Mouse (Mus musculus): Measurements from ENCODE around the gene Lamc3. TPM values are rescaled to one million over a fixed set of nuclear protein-coding genes. Genes with fewer than 3 reads are reported as not detected.
A peak's percentile ranks its signal among the peaks of the same experiment; 100 is the strongest.
"Not testable (repeated sequence)": the region's sequence is repeated elsewhere in the genome, so short reads cannot be mapped to it uniquely, and the experiment has no call there.

Gene Lamc3
- polyA plus RNA-seq, 1 experiment from 2014 or later: 0.60 TPM

GRCm38 (mm10) chr2:31912575-31912974, 25.5 kb downstream of the Lamc3 start:
- no peak overlapping the region for H3K4me2 ChIP-seq (replicated peaks)
- no peaks in the 10 kb centered on the region for H3K27me3 ChIP-seq (replicated peaks)
- H3K4me1 ChIP-seq (replicated peaks): 0 out of 2 replicates have a peak, but pooled peaks cover 2% of the 10 kb centered on the region
- no peak for ATAC-seq
- 74% methylated on average over 4 of the region's 4 CpGs for WGBS
- no peak overlapping the region for H3K9ac ChIP-seq
- no peaks in the 10 kb centered on the region for H3K9me3 ChIP-seq
- no peaks in the 10 kb centered on the region for H3K36me3 ChIP-seq
- H3K27ac ChIP-seq: no peak overlapping the region
- no peak overlapping the region for H3K4me3 ChIP-seq (replicated peaks)

DNA sequence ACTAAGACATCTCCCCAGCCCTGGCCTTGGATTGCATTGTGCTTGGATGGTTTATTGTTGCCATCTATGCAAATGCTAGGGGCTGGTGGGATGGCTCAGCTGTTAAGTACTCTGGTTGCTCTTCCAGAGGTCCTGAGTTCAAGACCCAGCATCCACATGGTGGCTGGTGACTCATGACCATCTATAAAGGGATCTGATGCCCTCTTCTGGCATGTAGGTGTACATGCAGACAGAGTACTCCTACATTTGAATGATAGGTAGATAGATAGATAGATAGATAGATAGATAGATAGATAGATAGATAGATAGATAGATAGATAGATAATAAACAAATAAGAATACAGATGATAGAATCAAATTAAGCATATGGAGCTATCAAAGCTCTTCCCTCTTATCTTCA, 27.1 kb downstream of the Lamc3 start:
- H3K9ac ChIP-seq; H3K4me3 ChIP-seq (replicated peaks); ATAC-seq; H3K4me2 ChIP-seq (replicated peaks); H3K4me1 ChIP-seq (replicated peaks); H3K27ac ChIP-seq; H3K36me3 ChIP-seq; H3K27me3 ChIP-seq (replicated peaks); H3K9me3 ChIP-seq: not testable (repeated sequence)

DNA sequence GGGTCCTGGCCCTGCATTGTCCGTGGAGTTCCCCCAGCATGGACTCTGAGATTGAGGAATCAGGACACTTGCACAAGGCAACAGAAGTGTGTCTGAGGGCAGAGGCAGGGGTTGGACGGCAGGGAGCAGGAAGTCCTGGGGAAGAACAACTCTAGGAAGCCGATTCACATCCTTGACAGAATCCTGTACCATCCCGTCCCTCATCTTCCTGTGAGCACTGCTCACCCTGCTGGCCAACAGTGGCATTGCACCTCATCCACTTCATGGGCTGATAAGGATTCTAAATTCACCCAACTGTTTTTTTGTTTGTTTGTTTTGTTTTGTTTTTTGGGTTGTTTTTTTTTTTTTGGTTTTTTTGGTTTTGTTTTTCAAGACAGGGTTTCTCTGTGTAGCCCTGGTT, 28.0 kb downstream of the Lamc3 start:
- no peaks in the 10 kb centered on the region; the same call in 1 of the 2 replicates for H3K27me3 ChIP-seq (replicated peaks)
- no peaks in the 10 kb centered on the region for H3K36me3 ChIP-seq
- 0 out of 2 replicates have a peak, but pooled peaks have one; percentile 47 for ATAC-seq
- H3K9ac ChIP-seq: no peak overlapping the region
- no peak overlapping the region for H3K4me3 ChIP-seq (replicated peaks)
- H3K9me3 ChIP-seq: no peaks in the 10 kb centered on the region
- no peak overlapping the region for H3K4me2 ChIP-seq (replicated peaks)
- no peak overlapping the region for H3K27ac ChIP-seq
- 0 out of 2 replicates have a peak, but pooled peaks cover 2% of the 10 kb centered on the region for H3K4me1 ChIP-seq (replicated peaks)
- WGBS: 24% methylated on average over 4 of the region's 4 CpGs

- no peaks in the 10 kb centered on the region for H3K9me3 ChIP-seq
- no peak overlapping the region for H3K4me2 ChIP-seq (replicated peaks)
- H3K27me3 ChIP-seq (replicated peaks): no peaks in the 10 kb centered on the region; the same call in 1 of the 2 replicates
- no peak overlapping the region for H3K4me3 ChIP-seq (replicated peaks)
- WGBS: 22% methylated on average over 4 of the region's 4 CpGs
- no peak overlapping the region for H3K27ac ChIP-seq
- no peaks in the 10 kb centered on the region for H3K36me3 ChIP-seq
- no peak for ATAC-seq
- no peak overlapping the region for H3K9ac ChIP-seq
- 0 out of 2 replicates have a peak, but pooled peaks cover 2% of the 10 kb centered on the region for H3K4me1 ChIP-seq (replicated peaks)
These were observed 30.5 kb downstream of the Lamc3 start for GRCm38 (mm10) chr2:31917636-31918035.

DNA sequence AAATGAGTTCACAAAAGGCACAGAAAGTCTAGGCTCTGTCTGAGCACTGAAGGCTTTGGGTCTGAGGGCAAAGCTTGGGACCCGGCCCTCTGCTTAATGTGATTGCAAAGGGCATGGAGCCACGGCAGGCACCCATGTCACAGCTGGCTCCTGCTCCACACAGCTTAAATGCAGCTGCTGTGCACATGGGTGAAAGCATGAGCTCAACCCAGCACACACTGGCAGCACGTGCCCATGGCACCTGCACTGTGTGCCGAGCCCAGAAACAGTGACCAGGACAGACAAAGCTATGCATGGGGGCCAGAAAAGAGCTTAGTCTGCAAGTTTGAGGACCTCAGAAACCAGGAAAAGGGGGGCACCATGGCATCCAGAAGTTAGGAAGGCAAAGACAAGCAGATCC, 36.6 kb downstream of the Lamc3 start:
- no peak for ATAC-seq
- Histone ChIP-seq H3K4me1 (replicated peaks) (no peaks in the 10 kb centered on the region), H3K4me2 (replicated peaks) (no peak overlapping the region), H3K9ac (no peak overlapping the region), H3K27ac (no peak overlapping the region), H3K36me3 (no peaks in the 10 kb centered on the region), H3K27me3 (replicated peaks) (no peaks in the 10 kb centered on the region; the same call in 1 of the 2 replicates), H3K4me3 (replicated peaks) (no peak overlapping the region), H3K9me3 (no peaks in the 10 kb centered on the region)
- WGBS: 69% methylated on average over 4 of the region's 4 CpGs

DNA sequence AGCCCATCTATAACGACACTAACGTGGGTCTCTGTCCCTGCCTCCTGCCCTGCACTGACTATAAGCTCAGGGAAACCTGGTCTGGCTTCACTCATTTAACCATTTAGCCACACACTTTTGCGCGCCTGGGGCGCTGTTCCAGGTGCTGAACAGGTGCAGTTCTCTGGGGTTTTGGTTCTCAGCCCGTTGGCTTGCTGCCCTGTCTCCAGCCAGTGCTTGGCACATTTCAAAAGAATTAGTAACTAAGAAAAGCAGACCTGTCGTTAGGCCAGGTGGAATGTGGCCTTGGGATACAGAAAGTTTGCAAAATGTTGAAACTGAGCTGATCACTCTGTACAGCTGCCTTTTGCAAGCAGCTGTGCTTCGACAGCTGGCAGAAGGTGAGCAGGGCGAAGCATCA, 37.7 kb downstream of the Lamc3 start:
- no peak for ATAC-seq
- no peak overlapping the region for H3K27ac ChIP-seq
- H3K9ac ChIP-seq: no peak overlapping the region
- no peak overlapping the region for H3K4me3 ChIP-seq (replicated peaks)
- H3K4me2 ChIP-seq (replicated peaks): no peak overlapping the region
- H3K27me3 ChIP-seq (replicated peaks): no peaks in the 10 kb centered on the region; the same call in 1 of the 2 replicates
- H3K36me3 ChIP-seq: no peaks in the 10 kb centered on the region
- WGBS: 22% methylated on average over 9 of the region's 9 CpGs
- H3K9me3 ChIP-seq: no peaks in the 10 kb centered on the region
- H3K4me1 ChIP-seq (replicated peaks): no peaks in the 10 kb centered on the region

- no peak for ATAC-seq
- WGBS: 56% methylated on average over 4 of the region's 4 CpGs
These were observed 38.8 kb downstream of the Lamc3 start for GRCm38 (mm10) chr2:31925936-31926335.

GRCm38 (mm10) chr2:31929664-31930063, 42.6 kb downstream of the Lamc3 start:
- H3K4me3 ChIP-seq (replicated peaks): no peak overlapping the region
- H3K9ac ChIP-seq: no peak overlapping the region
- no peaks in the 10 kb centered on the region; the same call in 1 of the 2 replicates for H3K27me3 ChIP-seq (replicated peaks)
- H3K4me2 ChIP-seq (replicated peaks): no peak overlapping the region
- WGBS: 83% methylated on average over 3 of the region's 3 CpGs
- ATAC-seq: no peak
- no peaks in the 10 kb centered on the region for H3K9me3 ChIP-seq
- no peaks in the 10 kb centered on the region for H3K4me1 ChIP-seq (replicated peaks)
- no peaks in the 10 kb centered on the region for H3K36me3 ChIP-seq
- H3K27ac ChIP-seq: no peak overlapping the region

More at GRCm38 (mm10) chr2:31925936-31926335, 38.8 kb downstream of the Lamc3 start:
- no peak overlapping the region for H3K9ac ChIP-seq
- H3K27me3 ChIP-seq (replicated peaks): no peaks in the 10 kb centered on the region; the same call in 1 of the 2 replicates
- H3K4me1 ChIP-seq (replicated peaks): no peaks in the 10 kb centered on the region
- no peak overlapping the region for H3K4me3 ChIP-seq (replicated peaks)
- H3K9me3 ChIP-seq: no peaks in the 10 kb centered on the region
- no peaks in the 10 kb centered on the region for H3K36me3 ChIP-seq
- no peak overlapping the region for H3K4me2 ChIP-seq (replicated peaks)
- H3K27ac ChIP-seq: no peak overlapping the region

DNA sequence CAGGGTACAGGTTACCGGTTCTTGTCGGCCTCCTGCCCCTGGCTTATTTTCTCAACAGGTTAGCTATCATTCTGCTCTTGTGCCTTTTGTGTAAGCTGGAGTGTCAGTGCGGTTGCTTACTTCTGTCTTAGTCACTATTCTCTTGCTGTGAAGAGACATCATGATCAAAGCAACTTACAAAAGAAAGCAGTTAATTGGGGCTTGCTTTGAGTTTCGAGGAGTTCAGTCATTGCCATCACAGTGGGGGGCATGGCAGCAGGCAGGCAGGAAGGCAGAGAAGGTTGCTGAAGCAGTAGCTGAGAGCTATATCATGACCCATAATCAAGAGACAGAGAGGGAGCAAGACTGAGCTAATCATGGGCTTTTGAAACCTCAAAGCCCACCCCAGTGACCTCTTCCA, 47.5 kb downstream of the Lamc3 start:
- no peak overlapping the region for H3K4me3 ChIP-seq (replicated peaks)
- no peaks in the 10 kb centered on the region for H3K4me1 ChIP-seq (replicated peaks)
- no peaks in the 10 kb centered on the region for H3K36me3 ChIP-seq
- H3K27ac ChIP-seq: no peak overlapping the region
- 59% methylated on average over 4 of the region's 4 CpGs for WGBS
- H3K4me2 ChIP-seq (replicated peaks): no peak overlapping the region
- H3K27me3 ChIP-seq (replicated peaks): no peaks in the 10 kb centered on the region
- ATAC-seq: no peak
- no peak overlapping the region for H3K9ac ChIP-seq
- H3K9me3 ChIP-seq: no peaks in the 10 kb centered on the region

GRCm38 (mm10) chr2:31935054-31935453, 48.0 kb downstream of the Lamc3 start:
- Histone ChIP-seq H3K4me2 (replicated peaks) (no peak overlapping the region), H3K9me3 (no peaks in the 10 kb centered on the region), H3K9ac (no peak overlapping the region), H3K36me3 (no peaks in the 10 kb centered on the region), H3K4me1 (replicated peaks) (no peaks in the 10 kb centered on the region), H3K4me3 (replicated peaks) (no peak overlapping the region), H3K27ac (no peak overlapping the region), H3K27me3 (replicated peaks) (no peaks in the 10 kb centered on the region)
- WGBS: 21% methylated on average over 4 of the region's 4 CpGs
- no peak for ATAC-seq

DNA sequence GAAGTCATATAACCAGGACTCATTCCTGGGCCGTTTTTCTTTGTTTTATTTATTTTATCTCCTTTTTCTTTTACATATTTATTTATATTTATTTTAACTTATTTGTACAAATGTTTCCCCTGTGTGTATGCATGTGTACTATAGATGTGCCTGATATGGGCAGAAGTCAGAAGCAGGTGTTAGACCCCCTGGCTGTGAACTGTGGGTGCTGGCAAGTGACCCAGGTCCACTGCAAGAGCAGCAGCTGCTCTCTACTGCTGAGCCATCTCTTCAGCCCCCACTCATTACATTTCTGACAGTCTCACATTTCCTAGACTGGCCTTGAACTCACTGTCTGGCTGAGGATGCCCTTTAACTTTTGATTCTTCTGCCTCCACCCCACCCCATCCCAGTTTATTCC, 51.2 kb downstream of the Lamc3 start:
- Histone ChIP-seq H3K4me3 (replicated peaks) (no peak overlapping the region), H3K27me3 (replicated peaks) (no peaks in the 10 kb centered on the region), H3K4me1 (replicated peaks) (no peaks in the 10 kb centered on the region), H3K9me3 (no peaks in the 10 kb centered on the region), H3K9ac (no peak overlapping the region), H3K36me3 (no peaks in the 10 kb centered on the region), H3K27ac (no peak overlapping the region), H3K4me2 (replicated peaks) (no peak overlapping the region)
- WGBS: 62% methylated on average over 1 of the region's 1 CpGs
- no peak for ATAC-seq

GRCm38 (mm10) chr2:31943011-31943410, 55.9 kb downstream of the Lamc3 start:
- Histone ChIP-seq H3K27ac (no peak overlapping the region), H3K4me1 (replicated peaks) (no peaks in the 10 kb centered on the region), H3K9me3 (no peaks in the 10 kb centered on the region), H3K4me2 (replicated peaks) (no peak overlapping the region), H3K27me3 (replicated peaks) (no peaks in the 10 kb centered on the region), H3K4me3 (replicated peaks) (no peak overlapping the region), H3K36me3 (no peaks in the 10 kb centered on the region), H3K9ac (no peak overlapping the region)
- no peak for ATAC-seq
- WGBS: 59% methylated on average over 4 of the region's 4 CpGs

DNA sequence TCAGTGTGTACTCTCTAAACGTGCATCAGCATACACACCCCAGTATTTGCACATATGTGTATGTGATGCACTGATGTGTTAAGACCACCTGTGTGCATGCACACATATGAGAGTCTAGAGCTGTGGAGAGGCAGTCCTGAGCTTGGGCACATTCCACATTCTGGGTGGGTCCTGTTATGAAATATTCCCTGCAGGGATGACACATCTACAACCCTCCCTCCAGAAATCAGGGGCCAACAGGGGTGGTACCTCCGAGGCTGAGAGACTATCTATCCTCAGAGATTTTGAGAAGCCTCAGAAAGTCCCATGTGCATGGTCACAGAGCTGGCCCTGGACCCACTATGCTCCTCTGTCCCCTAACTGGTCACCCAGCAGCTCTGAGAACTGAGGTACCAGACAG, 58.5 kb downstream of the Lamc3 start:
- H3K9me3 ChIP-seq: no peaks in the 10 kb centered on the region
- no peak overlapping the region for H3K9ac ChIP-seq
- ATAC-seq: no peak
- H3K27ac ChIP-seq: no peak overlapping the region
- WGBS: 64% methylated on average over 2 of the region's 2 CpGs
- H3K4me2 ChIP-seq (replicated peaks): no peak overlapping the region
- H3K27me3 ChIP-seq (replicated peaks): no peaks in the 10 kb centered on the region
- H3K4me1 ChIP-seq (replicated peaks): peaks cover 2% of the 10 kb centered on the region
- H3K36me3 ChIP-seq: no peaks in the 10 kb centered on the region
- no peak overlapping the region for H3K4me3 ChIP-seq (replicated peaks)

Measured in intestine, embryonic 15.5 days (tissue).